Mouse (Mus musculus) myocyte (in vitro differentiated cells): ENCODE results near the gene Cars2.

Experiments used
- MYOD1 ChIP-seq, 3 experiments: IDR thresholded peaks; one replicate each; pipeline ENCODE4 v1.6.1; 2011; ENCODE audit warnings: control low read depth in 2 of 3, low read depth in 2 of 3, mild to moderate bottlenecking in 2 of 3, moderate library complexity in 1 of 3; ENCODE audit not compliant: insufficient read length in 2 of 3, control insufficient read depth in 1 of 3
- POLR2A ChIP-seq: IDR thresholded peaks from one replicate; pipeline ENCODE4 v1.6.1; 2011; ENCODE audit warnings: low read depth, mild to moderate bottlenecking, control low read depth, moderate library complexity; ENCODE audit not compliant: insufficient read length
- POLR2AphosphoS2 ChIP-seq: IDR thresholded peaks from one replicate; pipeline ENCODE4 v1.6.1; 2011; ENCODE audit warnings: low read depth, control low read depth; ENCODE audit not compliant: insufficient read length
- TCF12 ChIP-seq: IDR thresholded peaks from one replicate; pipeline ENCODE4 v1.6.1; 2011; ENCODE audit warnings: mild to moderate bottlenecking, control low read depth; ENCODE audit not compliant: poor library complexity, insufficient read depth, severe bottlenecking
- USF1 ChIP-seq: IDR thresholded peaks from one replicate; pipeline ENCODE4 v1.6.1; 2011; ENCODE audit warnings: low read depth, mild to moderate bottlenecking, control low read depth, moderate library complexity

- no peak for TF ChIP-seq TCF12
- TF ChIP-seq USF1, result no peak
- TF ChIP-seq POLR2A, result no peak
- no peak for TF ChIP-seq POLR2AphosphoS2
- TF ChIP-seq MYOD1 (IDR thresholded peaks at IDR 0.05; ENCODE audit: control insufficient read depth in 1 of 3, insufficient read length in 2 of 3, low read depth in 2 of 3), result no peak
These were observed 6.3 kb upstream of the Cars2 start for GRCm38 (mm10) chr8:11556691-11557423.
